Mouse (Mus musculus) cortical plate, adult 2 months (tissue): ENCODE data around the gene Alg6.

Experiments used
- CTCF ChIP-seq: fragments of 200-500 bp; IDR thresholded peaks from 2 replicates; pipeline ENCODE4 v1.5.1; 2011; ENCODE audit warnings: mild to moderate bottlenecking, control low read depth, low read length; ENCODE audit not compliant: insufficient read depth; ENCODE audit errors: extremely low read depth
- POLR2A ChIP-seq: fragments of 200-500 bp; IDR thresholded peaks from 2 replicates; pipeline ENCODE4 v1.6.1; 2011; ENCODE audit warnings: mild to moderate bottlenecking, low read length, control low read depth; ENCODE audit not compliant: insufficient read depth; ENCODE audit errors: extremely low read depth

DNA sequence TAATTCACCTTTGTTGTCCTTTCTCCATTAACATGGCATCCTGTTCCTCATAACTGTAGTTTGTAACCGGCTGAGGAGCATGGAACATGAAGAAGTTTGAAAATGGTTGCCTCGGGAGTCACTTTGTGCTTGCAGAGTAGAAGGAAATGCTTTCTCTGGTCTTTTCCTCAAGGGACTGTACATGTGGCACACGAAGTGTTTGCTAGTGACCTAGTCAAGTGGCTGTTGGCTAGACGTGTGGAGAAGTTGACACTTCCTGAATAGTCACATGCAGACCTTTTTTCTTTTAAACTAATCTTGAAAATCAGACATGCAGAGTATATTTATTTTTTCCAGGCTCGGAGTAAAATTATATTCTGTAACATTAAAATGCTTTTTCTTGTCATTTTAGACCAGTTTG is 37.0 kb downstream of the Alg6 start:
- TF ChIP-seq CTCF (no peak), POLR2A (no peak)
